Mouse (Mus musculus) retina, postnatal 1 day (tissue): Measurements from ENCODE around the gene Isoc2b.
"Not testable (repeated sequence)": the region's sequence is repeated elsewhere in the genome, so short reads cannot be mapped to it uniquely, and the experiment has no call there.

Experiments used
- DNase-seq: peaks from one replicate; pipeline ENCODE4 v3.0.0-alpha.2; 2012

The Isoc2b gene

GRCm38 (mm10) chr7:4830476-4830875 is 39.6 kb downstream of the Isoc2b start:
- DNase-seq = peak; percentile 8

- DNase-seq = no peak
Measured at GRCm38 (mm10) chr7:4825365-4825764, 44.7 kb downstream of the Isoc2b start.

- DNase-seq = no peak
Measured at GRCm38 (mm10) chr7:4822162-4822907, 47.7 kb downstream of the Isoc2b start.

GRCm38 (mm10) chr7:4821690-4822089 is 48.4 kb downstream of the Isoc2b start:
- DNase-seq = no peak

GRCm38 (mm10) chr7:4820925-4821324 is 49.1 kb downstream of the Isoc2b start:
- DNase-seq = not testable (repeated sequence)

GRCm38 (mm10) chr7:4816559-4816958 is 53.5 kb downstream of the Isoc2b start:
- DNase-seq = no peak

- peak; percentile 32 for DNase-seq
Measured at GRCm38 (mm10) chr7:4813105-4813791, 56.8 kb downstream of the Isoc2b start.

- DNase-seq = peak; percentile 100
Measured at GRCm38 (mm10) chr7:4812303-4813104, 57.6 kb downstream of the Isoc2b start, which contains the start of gene Ube2s. Ube2s (minus strand) TSS chr7:4812590.

GRCm38 (mm10) chr7:4811842-4812302 is 58.2 kb downstream of the Isoc2b start:
- peak; percentile 67 for DNase-seq

- DNase-seq = not testable (repeated sequence)
Measured at GRCm38 (mm10) chr7:4811131-4811530, 58.9 kb downstream of the Isoc2b start.

- DNase-seq = peak; percentile 71
Measured at GRCm38 (mm10) chr7:4806716-4807115, 63.3 kb downstream of the Isoc2b start.

- no peak for DNase-seq
Measured at GRCm38 (mm10) chr7:4802247-4802646, 67.8 kb downstream of the Isoc2b start.

GRCm38 (mm10) chr7:4795767-4796433 is 74.2 kb downstream of the Isoc2b start:
- peak; percentile 76 for DNase-seq
